Mouse (Mus musculus): Measurements from ENCODE around the gene Bri3. TPM values are rescaled to one million over a fixed set of nuclear protein-coding genes. Genes with fewer than 3 reads are reported as not detected.

The Bri3 gene
- polyA plus RNA-seq (2012) = 65.7 and 69.0 TPM in 2 replicates

- TF ChIP-seq GATA1 (IDR thresholded peaks at IDR 0.05; ENCODE audit: low read length) = no peak
Measured at GRCm38 (mm10) chr5:144243901-144244487, at the start of gene Bri3. TSS of gene Bri3 (plus strand) at chr5:144244437.

- no peak for TF ChIP-seq GATA1 (IDR thresholded peaks at IDR 0.05; ENCODE audit: low read length)
Measured at GRCm38 (mm10) chr5:144195567-144195966, 48.7 kb upstream of the Bri3 start.

- TF ChIP-seq GATA1 (IDR thresholded peaks at IDR 0.05; ENCODE audit: low read length) = no peak
Measured at GRCm38 (mm10) chr5:144200616-144201015, 43.6 kb upstream of the Bri3 start.

DNA sequence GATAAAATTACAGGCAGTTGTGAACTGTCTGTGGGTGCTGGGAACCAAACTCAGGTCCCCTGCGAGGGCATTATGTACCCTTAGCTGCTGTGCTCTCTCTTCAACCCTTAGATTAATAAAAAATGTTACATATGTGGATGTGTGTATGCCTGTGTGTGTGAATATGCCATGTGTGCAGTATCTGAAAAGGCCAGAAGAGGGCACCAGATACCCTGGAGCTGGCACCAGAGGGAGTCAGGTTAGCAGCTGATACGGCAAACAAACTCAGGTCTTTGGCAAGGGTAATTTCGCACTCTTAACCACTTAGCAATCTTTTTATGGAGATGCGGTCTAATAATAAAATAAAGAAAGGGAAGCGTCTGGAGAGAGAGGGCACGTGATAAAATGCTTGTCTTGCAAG lies 41.8 kb upstream of the Bri3 start:
- no peak for TF ChIP-seq GATA1 (IDR thresholded peaks at IDR 0.05; ENCODE audit: low read length)

GRCm38 (mm10) chr5:144203398-144203959 lies 40.8 kb upstream of the Bri3 start:
- no peak for TF ChIP-seq GATA1 (IDR thresholded peaks at IDR 0.05; ENCODE audit: low read length)

- TF ChIP-seq GATA1 (IDR thresholded peaks at IDR 0.05; ENCODE audit: low read length) = no peak
Measured at GRCm38 (mm10) chr5:144204303-144204702, 39.9 kb upstream of the Bri3 start.

DNA sequence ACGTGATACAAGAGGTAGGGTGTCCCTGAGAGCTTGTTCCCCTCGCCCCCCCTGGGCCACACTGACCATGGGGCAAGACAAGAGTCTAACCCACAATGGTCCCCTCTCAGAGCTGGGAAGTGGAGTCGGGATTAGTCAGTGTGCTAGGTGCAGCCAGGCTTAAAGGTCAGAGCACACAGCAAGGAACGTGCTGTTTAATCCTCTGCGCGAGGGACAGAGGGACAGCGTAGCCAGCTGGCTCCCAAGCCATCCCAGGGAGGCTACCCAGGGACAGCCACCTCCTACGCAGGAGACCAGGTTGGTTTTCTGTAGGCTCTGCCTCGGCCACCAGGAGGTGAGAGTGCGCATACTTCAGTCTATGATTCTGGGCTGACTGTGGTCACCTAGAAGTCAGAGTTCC lies 39.3 kb upstream of the Bri3 start:
- no peak for TF ChIP-seq GATA1 (IDR thresholded peaks at IDR 0.05; ENCODE audit: low read length)

DNA sequence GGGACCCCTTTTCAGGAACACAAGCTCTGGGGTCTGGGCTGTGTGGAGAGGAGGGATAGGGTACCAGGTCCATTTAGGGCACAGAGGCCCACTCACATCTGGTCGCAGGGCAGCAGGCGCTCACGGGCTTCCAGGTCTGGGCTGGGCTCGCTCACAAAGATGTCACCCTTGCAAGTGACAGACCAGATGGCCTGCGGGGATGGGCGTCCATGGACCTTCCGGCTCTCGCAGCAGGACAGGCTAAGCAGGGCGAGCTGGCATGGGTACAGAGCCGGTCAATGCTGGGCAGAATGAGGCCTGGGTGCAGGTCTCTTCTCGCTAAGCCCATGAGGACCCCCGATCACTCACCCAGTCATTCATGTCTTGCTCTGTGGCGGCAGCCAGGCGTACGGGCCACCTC lies 38.2 kb upstream of the Bri3 start:
- TF ChIP-seq GATA1 (IDR thresholded peaks at IDR 0.05; ENCODE audit: low read length) = no peak

GRCm38 (mm10) chr5:144207478-144207877 lies 36.8 kb upstream of the Bri3 start:
- TF ChIP-seq GATA1 (IDR thresholded peaks at IDR 0.05; ENCODE audit: low read length) = no peak

GRCm38 (mm10) chr5:144214453-144214852 lies 29.8 kb upstream of the Bri3 start:
- TF ChIP-seq GATA1 (IDR thresholded peaks at IDR 0.05; ENCODE audit: low read length) = no peak

GRCm38 (mm10) chr5:144215992-144216391 lies 28.2 kb upstream of the Bri3 start:
- no peak for TF ChIP-seq GATA1 (IDR thresholded peaks at IDR 0.05; ENCODE audit: low read length)

- TF ChIP-seq GATA1 (IDR thresholded peaks at IDR 0.05; ENCODE audit: low read length) = no peak
Measured at GRCm38 (mm10) chr5:144218061-144218460, 26.2 kb upstream of the Bri3 start.

DNA sequence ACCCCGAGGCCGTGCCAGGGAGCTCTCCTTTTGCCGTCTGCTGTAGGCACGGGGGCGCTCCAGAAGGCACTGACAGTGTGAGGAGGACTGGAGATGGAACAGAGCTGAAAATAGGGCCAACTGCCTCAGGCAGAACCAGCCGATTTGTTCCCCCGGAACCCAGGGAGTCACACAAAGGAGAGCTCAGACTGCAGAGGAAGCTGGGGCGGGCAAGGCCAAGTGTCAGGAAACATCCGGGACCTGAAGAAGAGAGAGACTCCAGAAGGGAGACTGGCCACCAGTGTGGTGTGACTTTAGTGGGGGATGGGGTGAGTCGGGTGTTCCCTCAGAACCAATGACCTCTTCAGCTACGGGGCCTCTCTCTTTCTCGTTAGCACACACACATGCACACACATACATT lies 24.9 kb upstream of the Bri3 start:
- TF ChIP-seq GATA1 (IDR thresholded peaks at IDR 0.05; ENCODE audit: low read length) = no peak

- TF ChIP-seq GATA1 (IDR thresholded peaks at IDR 0.05; ENCODE audit: low read length) = no peak
Measured at GRCm38 (mm10) chr5:144219936-144220335, 24.3 kb upstream of the Bri3 start.

GRCm38 (mm10) chr5:144221305-144221704 lies 22.9 kb upstream of the Bri3 start:
- no peak for TF ChIP-seq GATA1 (IDR thresholded peaks at IDR 0.05; ENCODE audit: low read length)

GRCm38 (mm10) chr5:144222811-144223502 lies 21.3 kb upstream of the Bri3 start:
- no peak for TF ChIP-seq GATA1 (IDR thresholded peaks at IDR 0.05; ENCODE audit: low read length)

- no peak for TF ChIP-seq GATA1 (IDR thresholded peaks at IDR 0.05; ENCODE audit: low read length)
Measured at GRCm38 (mm10) chr5:144223503-144223862, 20.8 kb upstream of the Bri3 start, which contains the start of gene Tecpr1. TSS of gene Tecpr1 (minus strand) at chr5:144223615.

Data from G1E-ER4 (cell line).